Mouse (Mus musculus) MEL (cell line): ENCODE measurements around the gene Tle4. TPM values are rescaled to one million over a fixed set of nuclear protein-coding genes. Genes with fewer than 3 reads are reported as not detected.

Source experiments
- DNase-seq: peaks from one replicate; pipeline ENCODE4 v3.0.0; 2011; ENCODE audit warnings: low read depth, low spot score
- H3K27ac ChIP-seq: 2 replicates; pipeline ENCODE4 v1.5.1; 2012; ENCODE audit warnings: low read depth, mild to moderate bottlenecking, control low read depth, low read length, moderate library complexity; ENCODE audit not compliant: control insufficient read depth
- H3K27me3 ChIP-seq, 2 experiments: fragments of 150-350 bp in 1 of 2; sonication (generic) in 1 of 2; 2 replicates each; pipeline ENCODE4 v1.6.1; 2012; ENCODE audit warnings: low read length in 2 of 2, mild to moderate bottlenecking in 2 of 2, improper control_type of control experiment in 1 of 2, moderate library complexity in 1 of 2; ENCODE audit not compliant: insufficient read depth in 2 of 2, control insufficient read depth in 1 of 2
- H3K36me3 ChIP-seq, 2 experiments: 2 replicates each; pipeline ENCODE4 v1.6.1; 2012 to 2014; ENCODE audit warnings: low read length in 2 of 2, improper control_type of control experiment in 1 of 2, inconsistent platforms in 1 of 2, mild to moderate bottlenecking in 1 of 2; ENCODE audit not compliant: insufficient read depth in 2 of 2, control insufficient read depth in 1 of 2
- H3K4me1 ChIP-seq, 2 experiments: fragments of 150-350 bp in 1 of 2; sonication (generic) in 1 of 2; 2 replicates each; pipeline ENCODE4 v1.6.1; 2012; ENCODE audit warnings: low read length in 2 of 2, improper control_type of control experiment in 1 of 2, mild to moderate bottlenecking in 1 of 2; ENCODE audit not compliant: insufficient read depth in 2 of 2, control insufficient read depth in 1 of 2
- H3K4me3 ChIP-seq, 2 experiments: fragments of 150-350 bp in 1 of 2; sonication (generic) in 1 of 2; 2 replicates each; pipeline ENCODE4 v1.5.1; 2012; ENCODE audit warnings: low read depth in 2 of 2, low read length in 2 of 2, mild to moderate bottlenecking in 2 of 2, moderate library complexity in 2 of 2, control low read depth in 1 of 2, improper control_type of control experiment in 1 of 2; ENCODE audit not compliant: control insufficient read depth in 1 of 2, insufficient read depth in 1 of 2
- H3K79me2 ChIP-seq: 2 replicates; pipeline ENCODE4 v1.6.1; 2012; ENCODE audit warnings: mild to moderate bottlenecking, low read length, moderate library complexity; ENCODE audit not compliant: control insufficient read depth, poor library complexity, insufficient read depth
- H3K9ac ChIP-seq: 2 replicates; pipeline ENCODE4 v1.6.1; 2012; ENCODE audit warnings: low read depth, mild to moderate bottlenecking, control low read depth, low read length, moderate library complexity; ENCODE audit not compliant: control insufficient read depth, poor library complexity, severe bottlenecking
- H3K9me3 ChIP-seq: fragments of 150-350 bp; sonication (generic); replicated peaks from 2 replicates; pipeline ENCODE4 v1.6.1; 2012; ENCODE audit warnings: mild to moderate bottlenecking, low read length, improper control_type of control experiment, moderate library complexity; ENCODE audit not compliant: insufficient read depth
- BHLHE40 ChIP-seq: IDR thresholded peaks from 2 replicates; pipeline ENCODE4 v1.6.1; 2012; ENCODE audit warnings: low read depth, mild to moderate bottlenecking, inconsistent platforms, low read length, improper control_type of control experiment, borderline replicate concordance
- CHD1 ChIP-seq: IDR thresholded peaks from 2 replicates; pipeline ENCODE4 v1.6.1; 2012; ENCODE audit warnings: low read depth, mild to moderate bottlenecking, inconsistent platforms, low read length, improper control_type of control experiment
- CHD2 ChIP-seq: IDR thresholded peaks from 2 replicates; pipeline ENCODE4 v1.6.1; 2011; ENCODE audit warnings: low read length, improper control_type of control experiment
- E2F4 ChIP-seq: IDR thresholded peaks from 2 replicates; pipeline ENCODE4 v1.6.1; 2011; ENCODE audit warnings: low read depth, low read length, improper control_type of control experiment, borderline replicate concordance
- EP300 ChIP-seq, 2 experiments: IDR thresholded peaks; 2 replicates each; pipeline ENCODE4 v1.6.1; 2011; ENCODE audit warnings: improper control_type of control experiment in 2 of 2, low read length in 2 of 2, low read depth in 1 of 2, mild to moderate bottlenecking in 1 of 2
- GATA1 ChIP-seq: IDR thresholded peaks from 2 replicates; pipeline ENCODE4 v1.6.1; 2011; ENCODE audit warnings: low read depth, low read length, improper control_type of control experiment
- HCFC1 ChIP-seq: IDR thresholded peaks from 2 replicates; pipeline ENCODE4 v1.6.1; 2012; ENCODE audit warnings: low read depth, mild to moderate bottlenecking, inconsistent platforms, low read length, improper control_type of control experiment, moderate library complexity
- JUND ChIP-seq: IDR thresholded peaks from 2 replicates; pipeline ENCODE4 v1.6.1; 2011; ENCODE audit warnings: low read depth, mild to moderate bottlenecking, improper control_type of control experiment, low read length
- KAT2A ChIP-seq: conservative IDR thresholded peaks from 2 replicates; pipeline ENCODE4 v1.6.1; 2012; ENCODE audit warnings: low read depth, low read length, improper control_type of control experiment, inconsistent platforms
- MAFK ChIP-seq: IDR thresholded peaks from 2 replicates; pipeline ENCODE4 v1.6.1; 2011; ENCODE audit warnings: low read depth, mild to moderate bottlenecking, low read length, improper control_type of control experiment, borderline replicate concordance
- MAX ChIP-seq: IDR thresholded peaks from 2 replicates; pipeline ENCODE4 v1.6.1; 2011; ENCODE audit warnings: low read length, improper control_type of control experiment
- MAZ ChIP-seq: IDR thresholded peaks from 2 replicates; pipeline ENCODE4 v1.6.1; 2012; ENCODE audit warnings: low read depth, mild to moderate bottlenecking, inconsistent platforms, low read length, improper control_type of control experiment
- MXI1 ChIP-seq: IDR thresholded peaks from 2 replicates; pipeline ENCODE4 v1.6.1; 2011; ENCODE audit warnings: mild to moderate bottlenecking, low read depth, low read length, improper control_type of control experiment
- MYB ChIP-seq: IDR thresholded peaks from 2 replicates; pipeline ENCODE4 v1.6.1; 2011; ENCODE audit warnings: mild to moderate bottlenecking, low read depth, low read length, improper control_type of control experiment
- MYC ChIP-seq: IDR thresholded peaks from 2 replicates; pipeline ENCODE4 v1.6.1; 2011; ENCODE audit warnings: low read depth, mild to moderate bottlenecking, low read length, improper control_type of control experiment, moderate library complexity
- NELFE ChIP-seq: IDR thresholded peaks from 2 replicates; pipeline ENCODE4 v1.6.1; 2011; ENCODE audit warnings: low read depth, low read length, improper control_type of control experiment
- NRF1 ChIP-seq: IDR thresholded peaks from 2 replicates; pipeline ENCODE4 v1.6.1; 2014; ENCODE audit warnings: low read depth, mild to moderate bottlenecking, inconsistent platforms, low read length, improper control_type of control experiment, moderate library complexity; ENCODE audit not compliant: poor library complexity, insufficient read depth, severe bottlenecking
- POLR2AphosphoS2 ChIP-seq: IDR thresholded peaks from 2 replicates; pipeline ENCODE4 v1.6.1; 2011; ENCODE audit warnings: low read length, improper control_type of control experiment
- POLR2AphosphoS5 ChIP-seq: IDR thresholded peaks from 2 replicates; pipeline ENCODE4 v1.6.1; 2012; ENCODE audit warnings: low read depth, borderline replicate concordance, mild to moderate bottlenecking, inconsistent platforms, low read length, moderate library complexity, mixed read lengths
- RCOR1 ChIP-seq: IDR thresholded peaks from 2 replicates; pipeline ENCODE4 v1.6.1; 2012; ENCODE audit warnings: low read depth, mild to moderate bottlenecking, inconsistent platforms, low read length, improper control_type of control experiment
- SMC3 ChIP-seq: IDR thresholded peaks from 2 replicates; pipeline ENCODE4 v1.6.1; 2011; ENCODE audit warnings: low read depth, low read length, improper control_type of control experiment
- TAL1 ChIP-seq: IDR thresholded peaks from 2 replicates; pipeline ENCODE4 v1.6.1; 2012; ENCODE audit warnings: mild to moderate bottlenecking, inconsistent platforms, low read length, moderate library complexity, mixed read lengths
- TBP ChIP-seq: IDR thresholded peaks from 2 replicates; pipeline ENCODE4 v1.8.0; 2011; ENCODE audit warnings: low read depth, low read length, improper control_type of control experiment
- TCF12 ChIP-seq: IDR thresholded peaks from 2 replicates; pipeline ENCODE4 v1.6.1; 2014; ENCODE audit warnings: low read depth, mild to moderate bottlenecking, inconsistent platforms, low read length, improper control_type of control experiment, moderate library complexity
- UBTF ChIP-seq: IDR thresholded peaks from 2 replicates; pipeline ENCODE4 v1.6.1; 2012; ENCODE audit warnings: low read depth, mild to moderate bottlenecking, inconsistent platforms, low read length, improper control_type of control experiment, moderate library complexity, borderline replicate concordance; ENCODE audit not compliant: insufficient read depth
- USF1 ChIP-seq: IDR thresholded peaks from 2 replicates; pipeline ENCODE4 v1.6.1; 2014; ENCODE audit warnings: low read depth, mild to moderate bottlenecking, inconsistent platforms, low read length, improper control_type of control experiment, moderate library complexity
- ZC3H11A ChIP-seq: IDR thresholded peaks from 2 replicates; pipeline ENCODE4 v1.6.1; 2012; ENCODE audit warnings: low read depth, mild to moderate bottlenecking, inconsistent platforms, low read length, improper control_type of control experiment
- ZKSCAN1 ChIP-seq: IDR thresholded peaks from 2 replicates; pipeline ENCODE4 v1.6.1; 2012; ENCODE audit warnings: low read depth, mild to moderate bottlenecking, inconsistent platforms, low read length, improper control_type of control experiment, moderate library complexity
- ZMIZ1 ChIP-seq: IDR thresholded peaks from 2 replicates; pipeline ENCODE4 v1.6.1; 2012; ENCODE audit warnings: low read depth, mild to moderate bottlenecking, inconsistent platforms, low read length, improper control_type of control experiment, moderate library complexity
- ZNF384 ChIP-seq: IDR thresholded peaks from 2 replicates; pipeline ENCODE4 v1.6.1; 2012; ENCODE audit warnings: low read depth, mild to moderate bottlenecking, inconsistent platforms, low read length, improper control_type of control experiment
- polyA plus RNA-seq, 2 experiments: library from polyadenylated mRNA; stranded (reverse) in 1 of 2; unstranded in 1 of 2; fragments of >175 nt in 1 of 2; fragments of >200 nt in 1 of 2; gene quantifications; 2 replicates each; pipeline versions ENCODE4 v1.2.1 to v1.2.4; 2012; ENCODE audit warnings: low replicate concordance in 2 of 2, low read depth in 1 of 2; ENCODE audit not compliant: insufficient read length in 2 of 2, insufficient read depth in 1 of 2, missing spikeins in 1 of 2
- total RNA-seq: library from RNA; depleted of rRNA; stranded (reverse); fragments of 300-350 nt; gene quantifications from 2 replicates; pipeline ENCODE4 v1.2.3, GENCODE M21; 2012

Gene Tle4
- total and polyA plus RNA-seq, 3 experiments: 6.0 to 42.5 (median 14.0) TPM

- Histone ChIP-seq H3K4me1 (peaks cover 0 to 11% of the 10 kb centered on the region in 2 experiments; a peak in 3 of 4 replicates), H3K79me2 (peaks cover 21% of the 10 kb centered on the region), H3K9ac (peak overlapping the region; percentile 98), H3K27me3 (no peaks in the 10 kb centered on the region), H3K36me3 (peaks cover 3 to 15% of the 10 kb centered on the region in 2 experiments), H3K4me3 (peak overlapping the region; percentile 96 to 99), H3K9me3 (no peaks in the 10 kb centered on the region), H3K27ac (peak overlapping the region; percentile 34; the same call in 1 of the 2 replicates)
- TF ChIP-seq MXI1: no peak
- no peak for TF ChIP-seq RCOR1
- no peak for TF ChIP-seq TAL1
- no peak for TF ChIP-seq E2F4
- no peak for TF ChIP-seq HCFC1
- TF ChIP-seq MYC: no peak
- TF ChIP-seq CHD2: no peak
- TF ChIP-seq GATA1: no peak
- TF ChIP-seq USF1: no peak
- no peak for TF ChIP-seq TCF12
- TF ChIP-seq KAT2A: no peak
- no peak for TF ChIP-seq MYB
- no peak for TF ChIP-seq POLR2AphosphoS2
- TF ChIP-seq MAFK: no peak
- no peak for TF ChIP-seq NELFE
- no peak for TF ChIP-seq ZC3H11A
- peak; percentile 35 for DNase-seq
Measured at GRCm38 (mm10) chr19:14596358-14596940, 1.4 kb downstream of the Tle4 start.

- TF ChIP-seq MXI1 (peak; percentile 42; the same call in 1 of the 2 replicates), GATA1 (peak; percentile 43; the same call in 1 of the 2 replicates), UBTF (no peak), MAZ (no peak), EP300 (IDR thresholded peaks at IDR 0.05; ENCODE audit: low read depth in 1 of 2, low read length in 2 of 2) (peak in 1 of 2 experiments; percentile 26; a peak in 1 of 4 replicates), NRF1 (no peak), ZKSCAN1 (no peak), TAL1 (no peak), POLR2AphosphoS5 (no peak), ZNF384 (no peak), MAX (no peak), RCOR1 (peak; percentile 34; the same call in 1 of the 2 replicates), SMC3 (no peak), BHLHE40 (no peak), E2F4 (no peak), JUND (no peak), USF1 (no peak), CHD1 (no peak), TBP (no peak), ZMIZ1 (no peak)
- TF ChIP-seq, all 39 proteins: peak for 4
- no peaks in the 10 kb centered on the region for H3K27me3 ChIP-seq
- H3K79me2 ChIP-seq: peaks cover 21% of the 10 kb centered on the region
- no peaks in the 10 kb centered on the region for H3K9me3 ChIP-seq
- H3K9ac ChIP-seq: no peak overlapping the region
- H3K27ac ChIP-seq: no peak overlapping the region
- H3K4me1 ChIP-seq: peaks cover 0 to 11% of the 10 kb centered on the region in 2 experiments; a peak in 3 of 4 replicates
- peaks cover 3 to 15% of the 10 kb centered on the region in 2 experiments for H3K36me3 ChIP-seq
- peak; percentile 36 for DNase-seq
- H3K4me3 ChIP-seq: peak overlapping the region; percentile 7 to 99; a peak in 3 of 4 replicates
Measured at GRCm38 (mm10) chr19:14595390-14595997, 2.4 kb downstream of the Tle4 start.
